Mouse (Mus musculus) mouse embryonic stem cell (cell line): ENCODE measurements at regions not wholly inside any gene's neighbourhood (a gene's known extent, or its start where the extent isn't known, plus 50 kb on each side); places are given as distances from the start of the nearest gene placed in this dataset.

Source experiments
- in situ Hi-C, 2 experiments: fragments of 300-500 bp; cut with MboI; formaldehyde crosslinking; loops; 1 replicate in 1 of 2; 3 replicates in 1 of 2; pipeline ENCODE4 v1.14.3; 2019 to 2020; ENCODE audit warnings: low sequenced_read_pairs in 2 of 2, low pct_unique_long_range_greater_than_20kb in 1 of 2, mixed read lengths in 1 of 2; ENCODE audit not compliant: unreplicated experiment in 1 of 2

DNA sequence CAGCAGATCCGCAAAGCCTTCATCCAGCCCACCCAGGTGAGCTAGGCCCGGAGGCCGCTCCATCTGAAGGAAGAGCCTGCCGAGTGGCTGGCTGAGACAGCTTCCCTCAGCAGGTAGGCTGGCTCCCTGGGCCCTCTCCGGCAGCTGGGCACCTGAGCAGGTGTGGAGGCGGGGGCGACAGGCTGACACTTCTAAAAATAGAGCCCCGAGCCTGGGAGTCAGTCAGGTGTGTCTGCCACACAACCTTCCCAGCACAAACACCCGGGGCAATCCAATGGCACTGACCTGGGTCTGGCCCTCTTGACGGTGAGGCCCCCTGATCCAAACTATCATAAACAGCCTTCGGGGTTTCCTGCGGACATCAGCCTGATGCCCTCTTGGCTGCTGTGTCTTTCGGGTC is 58.5 kb downstream of the Zfp36l2 start:
- in situ Hi-C loops, result no loop called here

DNA sequence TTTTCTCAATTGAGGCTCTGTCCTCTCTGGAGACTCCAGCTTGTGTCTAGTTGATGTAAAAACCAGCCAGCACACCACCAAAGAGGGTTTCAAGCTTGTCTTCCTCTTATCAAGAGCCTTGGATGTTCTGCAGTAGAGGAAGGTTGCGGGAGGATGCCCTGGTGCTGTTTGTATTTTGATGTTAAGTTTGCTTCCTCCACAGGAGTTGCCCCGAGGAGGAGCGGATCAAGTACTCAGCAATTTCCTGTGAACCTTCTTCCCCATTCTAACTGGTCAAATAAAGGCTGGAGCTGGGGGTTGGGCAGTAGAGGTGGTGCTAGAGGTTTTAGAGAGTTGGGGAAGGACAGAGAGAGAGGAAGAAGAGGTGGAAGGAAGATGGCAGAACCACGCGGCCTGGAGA is 59.5 kb downstream of the Zfp36l2 start:
- in situ Hi-C loops, result no loop called here

DNA sequence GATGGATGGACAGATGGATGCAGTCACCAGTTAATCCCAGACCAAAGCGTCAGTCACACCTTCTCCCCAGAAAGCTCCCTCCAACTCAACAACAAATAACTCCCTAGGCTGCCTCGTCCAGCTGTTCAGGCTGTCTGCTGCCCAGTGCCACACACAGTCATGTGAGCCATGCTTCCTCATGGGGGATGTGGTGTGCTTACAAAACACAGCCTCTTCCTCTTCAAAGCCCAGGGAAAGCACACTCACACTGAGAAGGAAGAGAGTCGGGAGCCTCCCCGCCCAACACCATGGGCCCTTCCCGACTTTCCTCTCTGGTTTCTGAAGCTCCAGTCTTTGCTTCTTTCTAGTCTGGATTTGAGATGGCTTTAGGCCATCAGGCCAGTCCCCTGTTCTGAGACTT is 61.6 kb downstream of the Zfp36l2 start:
- in situ Hi-C loops, result no loop called here

DNA sequence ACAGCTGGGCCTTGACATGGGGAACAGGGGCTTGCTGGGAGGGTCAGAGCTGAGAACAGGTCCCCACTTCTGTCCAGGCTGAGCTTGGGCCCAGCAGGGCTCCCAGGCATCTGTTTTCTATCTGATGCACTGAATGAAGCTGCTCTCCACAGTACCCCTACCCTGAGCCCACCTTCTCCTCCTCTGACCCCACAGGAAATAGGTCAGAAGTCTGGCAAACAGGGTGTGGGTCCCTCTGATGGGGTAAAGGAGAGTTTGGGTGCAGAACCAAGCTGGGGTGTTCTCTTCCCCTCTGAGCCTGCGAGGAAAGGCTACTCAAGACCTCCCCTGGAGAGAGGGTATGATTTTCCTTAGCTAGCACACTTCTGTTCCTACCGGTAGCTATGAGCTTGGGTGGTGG is 64.6 kb downstream of the Zfp36l2 start:
- in situ Hi-C loops, result no loop called here

DNA sequence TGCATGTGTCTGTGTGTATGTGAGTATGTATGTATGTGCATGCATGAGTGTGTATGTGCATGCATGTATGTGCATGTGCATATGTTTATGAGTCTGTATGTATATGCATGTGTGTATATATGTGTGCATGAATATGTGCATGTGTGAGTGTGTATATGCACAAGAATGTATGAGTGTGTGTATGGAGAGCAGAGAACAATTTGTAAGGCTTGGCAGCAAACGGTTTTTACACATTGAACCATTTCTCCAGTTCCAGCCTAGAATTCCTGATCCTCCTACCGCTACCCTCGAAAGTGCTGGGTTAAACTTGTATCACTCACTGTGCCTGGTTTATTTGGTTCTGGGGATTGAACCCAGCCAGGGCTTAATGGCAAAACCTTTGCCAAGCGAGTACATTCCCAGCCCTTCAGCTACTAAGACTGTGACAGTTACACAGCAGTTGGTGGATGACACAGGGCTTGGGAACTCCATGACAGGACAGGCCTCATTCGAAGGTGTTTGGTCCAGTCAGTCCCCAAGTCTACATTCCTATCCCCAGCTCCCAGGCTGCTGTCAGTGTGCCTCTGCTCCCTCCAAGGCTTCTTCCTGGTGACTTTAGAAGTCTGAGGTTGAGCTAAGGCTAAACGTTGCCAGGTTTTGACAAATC is 65.1 kb downstream of the Zfp36l2 start:
- in situ Hi-C loops, result no loop called here

DNA sequence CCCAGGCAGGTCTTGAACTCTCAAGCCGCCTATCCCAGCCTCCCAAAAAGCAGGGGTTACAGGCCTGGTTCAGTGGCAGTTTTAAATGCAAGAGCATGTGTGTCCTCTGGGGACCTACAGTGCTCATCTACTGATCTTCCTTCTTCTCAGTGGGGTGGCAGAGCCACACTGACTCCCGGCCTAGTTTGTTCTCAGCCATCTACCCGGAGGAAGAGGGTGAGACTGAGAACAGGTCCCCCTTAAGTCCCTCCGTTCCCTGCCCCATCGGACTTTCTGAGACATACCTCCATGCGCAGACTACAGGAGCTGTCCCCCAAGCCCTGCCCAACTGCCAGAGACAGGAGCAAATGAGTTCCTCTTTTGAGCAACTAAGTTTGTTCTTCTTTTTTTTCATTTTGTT is 66.5 kb downstream of the Zfp36l2 start:
- in situ Hi-C loops, result no loop called here

DNA sequence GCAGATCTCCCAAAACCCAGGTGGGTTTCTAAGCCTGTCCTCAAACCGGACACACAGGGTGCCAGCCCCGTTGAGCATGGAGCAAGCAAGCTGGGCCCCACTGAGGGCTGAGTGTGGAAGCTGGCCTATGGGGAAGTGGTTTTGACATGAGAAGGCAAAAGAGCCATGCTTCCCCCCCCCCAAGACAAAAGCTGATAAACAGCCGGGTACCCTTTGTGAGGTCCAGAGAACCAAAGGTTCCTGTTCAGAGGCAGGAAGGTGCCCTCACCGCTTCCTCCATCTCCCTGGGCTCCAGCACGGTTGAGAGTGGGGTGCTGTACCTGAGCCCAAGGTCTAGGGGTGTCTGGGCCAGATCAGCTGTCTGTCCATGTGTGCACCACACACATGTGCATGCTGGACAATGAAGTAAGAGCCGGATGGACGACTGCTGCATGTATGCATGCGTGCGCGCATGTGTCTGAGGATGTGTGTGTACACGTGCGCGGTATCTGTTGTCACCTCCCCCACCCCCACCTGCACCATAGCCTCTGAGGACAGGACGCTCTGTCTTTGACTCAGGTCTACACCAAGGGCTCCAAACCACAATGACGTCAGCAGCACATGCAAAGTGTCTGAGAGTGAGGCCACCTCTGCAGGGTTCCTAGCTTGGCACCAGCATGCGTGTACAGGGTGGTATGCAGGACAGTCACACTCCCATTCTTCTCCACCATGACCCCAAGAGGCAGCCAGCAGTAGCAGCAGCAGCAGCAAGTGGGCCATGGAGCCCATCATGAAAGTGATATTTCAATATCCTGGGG is 68.3 kb downstream of the Zfp36l2 start:
- in situ Hi-C loops, result no loop called here

DNA sequence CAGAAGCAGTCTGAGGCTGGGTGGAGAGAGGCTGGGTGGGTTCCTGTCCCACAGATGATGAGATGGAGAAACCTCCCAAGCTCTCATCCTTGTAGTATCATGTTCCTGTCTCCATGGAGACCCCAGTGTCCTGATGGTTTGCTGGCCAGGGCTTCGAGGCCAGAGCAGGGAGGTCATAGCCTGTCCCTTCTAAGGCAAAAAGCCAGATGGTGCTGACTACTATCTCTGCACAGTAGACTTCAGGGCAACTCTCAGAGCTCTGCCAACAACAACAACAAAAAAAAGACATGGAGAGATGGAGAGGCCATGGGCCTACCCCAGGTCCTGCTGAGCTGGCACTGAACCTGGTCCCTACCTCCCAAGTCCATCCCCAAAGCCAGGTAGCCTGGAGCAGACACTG is 69.0 kb downstream of the Zfp36l2 start:
- in situ Hi-C loops, result no loop called here

DNA sequence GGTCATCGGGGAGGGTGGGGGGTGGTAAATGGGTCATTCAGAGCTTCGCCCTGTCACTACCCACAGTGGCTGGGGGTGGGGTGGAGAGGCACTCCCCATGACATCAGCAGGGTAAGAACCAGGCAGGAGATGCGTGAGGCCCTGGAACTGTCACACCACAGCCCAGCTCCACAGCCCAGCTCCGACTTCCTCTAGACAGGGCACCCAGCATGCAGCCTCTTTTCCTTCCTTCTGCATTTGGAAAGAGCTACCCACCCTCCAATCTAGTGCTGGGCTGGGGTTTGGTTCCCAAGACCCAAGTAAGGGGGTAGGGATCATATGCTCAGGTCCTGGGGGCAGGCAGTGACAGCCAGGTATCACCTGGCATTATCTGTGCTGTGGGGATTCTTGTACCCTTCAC is 69.5 kb downstream of the Zfp36l2 start:
- in situ Hi-C loops, result no loop called here

DNA sequence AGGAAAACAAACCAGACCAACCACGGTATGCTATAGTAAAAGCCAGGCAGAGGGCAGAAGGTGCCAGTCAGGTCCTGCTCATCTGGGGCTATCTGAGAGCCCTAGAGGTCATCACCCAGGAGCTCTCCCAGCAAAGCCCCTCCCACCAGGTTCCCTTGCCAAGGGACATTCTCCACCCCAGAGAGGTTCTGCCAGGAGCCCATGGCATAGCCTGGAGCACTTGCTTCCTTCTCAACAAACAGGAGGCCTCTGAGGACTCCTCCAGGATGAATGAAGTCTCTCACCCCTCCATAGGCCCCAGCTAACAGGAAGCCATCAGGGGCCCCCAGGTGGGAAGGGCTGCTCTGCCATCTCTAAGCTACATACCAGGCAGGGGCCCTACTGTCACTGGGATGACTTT is 70.0 kb downstream of the Zfp36l2 start:
- in situ Hi-C loops, result no loop called here

DNA sequence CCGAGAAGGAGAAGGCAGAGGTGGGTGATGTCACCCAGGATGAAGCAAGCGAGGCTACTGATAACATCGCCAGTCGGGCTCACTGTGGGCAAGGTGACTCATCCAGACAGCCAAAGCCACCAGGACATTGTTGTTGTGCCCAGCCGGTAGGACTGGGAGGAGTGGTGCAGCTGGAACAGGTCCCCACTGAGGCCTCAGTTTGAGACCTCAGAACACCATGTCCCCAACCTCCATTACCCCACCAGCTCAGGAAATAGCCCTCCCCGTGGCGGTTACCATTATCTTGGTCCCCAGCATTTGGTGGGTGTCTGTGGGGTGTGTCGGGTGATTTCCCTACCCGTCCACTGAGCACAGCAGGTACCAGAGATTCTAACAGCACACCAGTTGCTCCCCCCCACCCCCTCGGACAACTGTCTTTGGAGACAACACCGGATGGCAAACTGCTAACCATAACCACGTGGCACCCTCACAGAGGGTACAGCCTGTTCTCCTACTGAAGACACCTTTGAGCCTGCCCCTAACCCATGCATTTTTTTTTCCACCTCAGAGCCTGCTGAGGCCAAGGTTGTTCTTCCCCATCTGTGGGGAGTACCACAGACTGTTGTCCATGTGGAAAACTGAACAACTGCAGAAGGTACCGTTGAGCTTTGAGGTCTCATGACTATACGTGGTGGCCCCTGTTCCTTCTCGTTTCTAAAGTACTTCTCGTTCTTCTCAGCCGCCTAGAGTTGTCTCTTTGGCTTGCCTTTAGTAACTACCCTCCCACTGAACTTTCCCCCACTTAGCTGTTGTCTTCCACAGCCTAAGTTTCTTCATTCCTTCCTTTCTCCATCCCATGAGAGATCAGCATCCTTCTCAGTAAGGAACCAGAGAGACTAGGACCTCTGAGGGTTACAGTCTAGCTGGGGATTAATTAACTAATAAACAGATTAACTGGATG is 71.1 kb downstream of the Zfp36l2 start:
- in situ Hi-C loops, result no loop called here

DNA sequence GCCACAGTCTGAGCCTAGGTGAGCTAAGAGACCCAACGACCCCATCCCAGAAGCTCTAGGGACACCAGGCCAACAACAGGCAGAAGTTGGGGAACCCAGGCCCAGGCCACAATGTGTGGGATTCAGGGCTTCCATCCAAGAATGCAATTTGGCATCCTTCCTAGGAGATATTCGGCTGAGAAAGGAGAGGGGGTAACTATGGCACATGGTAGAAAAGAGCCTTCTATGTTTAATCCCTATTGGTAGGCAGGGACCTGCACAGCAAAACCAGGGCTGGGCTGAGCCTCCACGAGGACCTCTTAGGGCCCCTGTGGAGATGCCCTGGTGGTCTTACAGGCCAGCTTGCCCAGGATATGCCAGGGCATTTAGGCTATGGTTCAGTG is 71.8 kb downstream of the Zfp36l2 start:
- in situ Hi-C loops, result no loop called here

DNA sequence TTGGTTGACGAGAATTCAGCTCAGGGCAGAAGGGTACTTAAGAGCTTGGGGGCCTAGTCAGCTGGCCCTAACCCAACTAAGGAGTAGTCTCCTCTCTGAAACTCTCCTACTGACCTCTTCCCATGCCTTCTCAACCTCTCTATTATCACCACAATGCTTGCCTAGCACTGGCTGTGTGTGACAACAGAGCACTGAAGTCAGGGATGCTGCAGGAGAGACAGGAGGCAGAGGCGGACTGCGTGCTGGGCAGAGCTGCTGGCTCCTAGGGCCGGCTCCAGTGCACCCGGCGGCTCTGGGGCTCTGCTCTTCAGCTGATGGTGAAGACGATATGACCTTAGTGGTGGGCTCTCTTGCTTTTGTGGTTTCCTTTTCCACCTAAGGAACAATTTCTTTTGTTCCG is 72.6 kb downstream of the Zfp36l2 start:
- in situ Hi-C loops, result no loop called here

DNA sequence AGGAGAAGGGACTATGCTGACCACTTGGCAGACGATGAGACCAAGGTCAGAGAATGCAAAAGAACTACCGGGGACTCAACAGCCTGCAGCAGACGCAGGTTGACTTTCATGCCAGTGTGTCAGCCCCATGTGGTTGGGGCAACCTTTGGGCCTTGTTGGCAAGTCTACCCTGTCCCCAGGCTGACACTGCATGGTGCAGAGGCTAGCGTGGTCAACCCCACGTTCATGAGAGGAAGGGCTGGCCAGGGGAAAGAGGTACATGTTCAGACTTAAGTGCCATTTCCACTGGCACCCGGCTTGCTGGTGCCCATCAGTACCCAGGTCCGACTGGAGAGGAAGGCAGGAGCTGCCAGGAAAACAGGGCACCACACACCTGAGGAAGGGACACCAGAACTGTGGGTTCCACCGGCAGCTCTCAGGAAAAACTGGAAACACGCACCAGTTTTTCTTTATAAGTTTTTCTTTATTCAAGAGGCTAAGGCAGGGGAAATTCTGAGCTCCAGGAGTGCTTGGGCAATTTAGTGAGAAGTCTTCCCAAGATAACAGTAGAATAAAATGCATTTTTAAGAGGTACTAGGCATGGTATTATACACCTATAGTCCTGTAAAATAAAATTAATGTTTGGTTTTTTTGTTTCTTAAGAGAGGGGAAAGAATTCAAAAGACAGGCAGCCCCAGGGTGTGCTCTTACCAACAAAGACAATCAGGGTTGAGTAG is 73.3 kb downstream of the Zfp36l2 start:
- in situ Hi-C loops, result no loop called here

DNA sequence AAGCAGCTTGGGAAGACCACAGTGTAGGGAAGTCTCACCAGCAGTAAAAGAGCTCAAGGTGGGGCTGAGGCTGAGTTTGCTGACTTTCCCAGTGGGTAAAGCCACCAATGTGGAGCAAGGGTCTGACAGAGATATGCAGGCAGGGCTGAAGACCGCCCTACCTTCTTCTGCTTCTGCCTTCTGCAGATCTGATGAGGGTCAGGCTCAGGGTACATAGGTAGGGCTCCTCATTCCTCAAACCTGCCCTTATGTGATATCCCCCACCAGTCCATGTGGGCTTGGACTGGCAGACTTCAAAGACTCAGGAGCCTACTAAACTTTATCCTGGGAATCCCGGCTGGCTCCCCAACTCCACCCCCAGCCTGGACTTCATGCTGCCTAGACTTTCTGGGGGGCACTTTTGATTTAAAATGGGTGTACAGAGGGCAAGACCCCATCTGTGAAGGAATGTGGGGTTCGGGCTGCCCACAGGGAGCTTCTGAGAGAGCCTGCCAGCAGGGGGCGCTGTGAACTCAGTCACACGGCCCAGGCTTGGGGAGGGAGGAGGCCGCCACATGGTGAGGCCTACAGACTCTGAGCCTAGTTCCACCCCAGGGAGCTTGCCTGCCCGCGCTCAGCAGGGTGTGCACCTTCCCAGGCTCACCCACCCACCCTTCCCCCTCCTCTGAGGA is 74.0 kb downstream of the Zfp36l2 start:
- in situ Hi-C loops, result no loop called here

DNA sequence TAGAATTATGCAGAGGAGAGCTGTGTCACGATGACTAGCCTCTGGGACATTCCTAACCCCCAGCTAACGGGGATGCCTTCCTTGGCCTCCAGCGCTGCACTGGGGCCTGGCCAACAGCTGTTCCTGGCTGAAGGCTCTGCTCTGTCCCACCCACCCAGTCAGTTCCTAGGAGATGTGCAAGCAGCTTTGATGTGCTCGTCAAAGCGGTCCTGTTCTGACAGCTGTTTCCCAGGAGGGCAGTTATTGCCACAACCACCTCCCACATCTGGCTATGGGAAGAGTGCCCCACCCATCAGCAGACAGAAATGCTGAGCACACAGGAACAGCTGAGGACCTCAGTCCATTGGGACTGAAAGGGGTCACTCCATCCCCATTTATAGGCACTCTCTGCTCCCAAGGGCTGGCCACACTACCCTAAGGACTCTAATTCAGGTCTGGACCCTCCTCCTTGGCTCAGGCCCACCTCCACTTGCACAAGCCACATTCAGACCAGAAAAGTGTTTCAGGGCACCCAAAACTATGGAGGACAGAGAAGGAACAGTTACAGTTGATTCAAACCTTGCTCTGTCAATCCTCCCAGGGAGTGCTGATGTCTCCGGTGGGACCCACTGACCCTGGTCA is 75.2 kb downstream of the Zfp36l2 start:
- in situ Hi-C loops, result no loop called here

DNA sequence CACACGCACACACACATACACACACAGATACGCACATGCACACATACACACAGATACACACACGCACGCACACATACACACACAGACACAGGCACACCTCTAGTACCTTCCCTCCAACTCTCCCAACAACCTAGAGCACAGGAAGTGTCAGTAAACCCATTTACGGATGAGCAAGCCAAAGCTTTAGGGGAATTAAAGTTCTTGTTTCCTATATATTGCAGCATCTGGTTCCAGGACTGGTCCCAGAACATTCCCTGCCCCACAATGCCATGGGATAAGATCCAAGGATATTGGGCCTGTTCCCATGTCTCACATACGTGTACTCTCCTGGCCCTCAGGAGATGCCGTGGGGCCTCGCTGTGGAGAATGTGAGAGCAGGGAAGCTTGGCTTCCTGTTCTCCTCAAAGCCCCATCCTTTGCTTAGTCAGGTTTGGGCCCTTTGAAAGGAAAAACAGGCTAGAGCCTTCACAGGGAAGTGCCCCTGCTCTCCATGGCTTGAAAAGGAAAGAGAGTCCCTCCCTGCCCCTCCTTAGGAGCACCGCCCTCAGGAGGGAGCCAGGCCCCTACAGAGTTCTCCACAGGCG is 75.9 kb downstream of the Zfp36l2 start:
- in situ Hi-C loops, result no loop called here

DNA sequence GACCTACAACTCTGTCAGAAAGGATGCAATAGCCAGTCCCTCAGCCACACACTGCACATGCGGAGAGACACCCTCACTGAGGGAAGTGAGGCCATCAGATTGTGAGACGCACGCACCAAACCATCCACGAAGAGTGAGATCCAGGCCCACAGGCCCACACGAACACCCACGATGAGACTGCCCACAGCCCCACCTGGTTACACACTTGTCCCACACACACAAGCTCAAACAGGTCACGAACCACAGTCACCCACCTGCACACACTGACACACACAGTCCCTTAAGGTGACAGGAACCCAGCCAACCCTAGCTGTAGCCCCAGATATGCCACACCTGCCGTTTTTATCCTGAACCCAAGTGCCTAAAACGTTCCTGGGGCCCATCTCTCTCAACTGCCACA is 76.8 kb downstream of the Zfp36l2 start:
- in situ Hi-C loops, result no loop called here
